Mouse (Mus musculus): Measurements from ENCODE around the gene Nsg1.

DNA sequence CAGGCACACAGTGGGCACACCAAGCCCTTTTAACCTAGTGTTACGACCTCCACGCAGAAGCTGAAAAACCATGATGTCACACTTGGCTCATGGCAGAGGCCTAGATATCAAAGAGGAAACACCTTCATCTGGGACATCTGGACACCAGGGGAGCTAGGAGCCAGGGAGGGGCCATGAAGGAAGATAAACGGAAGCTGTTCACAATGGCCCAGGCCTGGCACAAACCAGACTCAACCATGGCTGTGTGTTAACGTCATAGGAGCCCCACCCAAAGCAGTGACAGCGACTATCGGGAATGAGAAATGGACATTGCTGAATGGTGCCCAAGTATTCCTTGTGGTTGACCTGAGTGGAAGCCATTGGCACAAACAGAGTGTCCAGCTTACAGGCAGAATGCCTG is 13.2 kb downstream of the Nsg1 start:
- TF ChIP-seq CTCF (IDR thresholded peaks at IDR 0.05; ENCODE audit: borderline replicate concordance, insufficient read depth, low read depth, low read length) (no peak), POLR2A (IDR thresholded peaks at IDR 0.05; ENCODE audit: borderline replicate concordance, insufficient read depth, low read length) (no peak)

Measured in cerebellum, adult 2 months (tissue).